Mouse (Mus musculus) subcutaneous adipose tissue, adult 2 months (tissue): ENCODE results near the gene Ccdc40. TPM values are rescaled to one million over a fixed set of nuclear protein-coding genes. Genes with fewer than 3 reads are reported as not detected.

Experiments used
- polyA plus RNA-seq: library from polyadenylated mRNA; depleted of rRNA; stranded (reverse); fragments of >200 nt; gene quantifications from 2 replicates; pipeline ENCODE4 v1.2.3, GENCODE M21; 2012; ENCODE audit warnings: low replicate concordance; rRNA removed

Gene Ccdc40
- polyA plus RNA-seq, result 0.20 and 1.8 TPM in 2 replicates

DNA sequence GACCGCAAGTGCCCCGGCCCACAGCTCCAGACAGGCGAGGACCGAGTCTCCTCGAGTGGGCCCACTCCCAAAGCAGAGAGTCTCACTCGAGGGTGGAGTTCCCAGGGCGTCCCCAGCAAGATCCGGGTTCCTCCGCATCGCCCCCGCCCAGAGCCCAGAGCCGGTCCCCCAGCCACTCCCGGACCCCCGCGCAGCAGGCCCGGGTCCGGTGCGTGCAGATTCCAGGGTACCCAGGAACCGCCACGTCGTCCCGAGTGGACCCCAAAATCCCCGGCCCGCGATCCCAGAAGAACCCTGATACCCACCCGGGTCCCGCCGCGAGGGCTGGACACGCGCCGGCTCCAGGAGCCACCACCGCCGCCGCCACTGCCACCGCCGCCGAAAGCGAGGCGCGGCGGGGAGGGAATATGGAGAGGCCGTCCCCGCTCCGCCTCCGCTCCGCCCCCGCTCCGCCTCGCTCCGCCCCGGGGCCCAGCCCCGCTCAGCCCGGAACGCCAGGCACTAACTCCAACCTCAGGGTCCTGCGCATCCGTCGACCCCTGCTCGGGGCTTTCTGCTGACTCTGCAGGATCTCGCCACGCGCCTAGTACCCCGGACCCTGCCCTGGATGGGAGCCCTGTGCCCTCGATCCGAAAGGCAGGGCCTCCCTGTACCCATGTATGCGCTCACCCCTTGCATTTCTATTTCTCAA, at the start of gene Ccdc40, which contains the start of gene Tbc1d16:
Ccdc40 (plus strand) TSS at position 482 of the 691 bp plus-strand sequence.
Tbc1d16 (minus strand) TSS at position 409 of the 691 bp plus-strand sequence.

DNA sequence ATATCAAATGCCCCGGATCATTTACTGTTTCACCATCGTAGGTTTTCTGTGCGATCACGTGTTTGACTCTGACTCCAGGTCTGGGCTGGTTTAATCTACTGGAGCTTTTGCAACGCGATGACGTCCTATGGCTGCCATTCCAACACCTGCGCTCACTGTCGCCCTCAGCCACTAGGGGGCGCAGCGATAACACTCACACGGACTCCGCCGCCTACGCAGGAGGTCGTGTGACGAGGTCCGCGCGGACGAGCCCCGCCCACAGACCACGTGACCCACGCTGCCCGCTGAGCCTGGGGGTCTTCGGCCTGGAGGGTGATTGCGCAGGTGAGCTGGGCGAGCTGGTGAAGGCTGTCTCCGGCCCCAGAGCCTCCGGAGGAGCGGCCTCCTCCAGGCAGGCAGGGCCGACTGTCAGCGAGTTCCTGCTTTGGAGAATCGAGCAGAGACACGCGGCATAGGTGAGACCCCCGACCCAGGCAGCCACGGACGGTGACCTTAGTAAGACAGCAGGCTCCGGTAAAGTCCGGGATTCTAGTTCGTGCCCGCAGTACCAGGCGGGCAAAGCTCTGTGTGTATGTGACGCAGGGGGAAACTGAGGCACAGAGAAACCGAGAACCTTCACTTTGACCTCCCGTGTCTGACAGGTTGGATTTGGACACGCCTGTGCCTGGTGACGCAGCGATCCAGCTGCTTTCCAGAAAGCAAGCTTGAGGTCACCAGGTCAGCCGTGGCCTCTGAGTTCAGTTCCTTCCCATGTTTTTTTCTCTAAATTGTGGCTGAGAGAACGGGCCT, 39.6 kb downstream of the Ccdc40 start, which contains the start of gene Gaa:
Gaa (plus strand) TSS at position 120 of the 789 bp plus-strand sequence.

DNA sequence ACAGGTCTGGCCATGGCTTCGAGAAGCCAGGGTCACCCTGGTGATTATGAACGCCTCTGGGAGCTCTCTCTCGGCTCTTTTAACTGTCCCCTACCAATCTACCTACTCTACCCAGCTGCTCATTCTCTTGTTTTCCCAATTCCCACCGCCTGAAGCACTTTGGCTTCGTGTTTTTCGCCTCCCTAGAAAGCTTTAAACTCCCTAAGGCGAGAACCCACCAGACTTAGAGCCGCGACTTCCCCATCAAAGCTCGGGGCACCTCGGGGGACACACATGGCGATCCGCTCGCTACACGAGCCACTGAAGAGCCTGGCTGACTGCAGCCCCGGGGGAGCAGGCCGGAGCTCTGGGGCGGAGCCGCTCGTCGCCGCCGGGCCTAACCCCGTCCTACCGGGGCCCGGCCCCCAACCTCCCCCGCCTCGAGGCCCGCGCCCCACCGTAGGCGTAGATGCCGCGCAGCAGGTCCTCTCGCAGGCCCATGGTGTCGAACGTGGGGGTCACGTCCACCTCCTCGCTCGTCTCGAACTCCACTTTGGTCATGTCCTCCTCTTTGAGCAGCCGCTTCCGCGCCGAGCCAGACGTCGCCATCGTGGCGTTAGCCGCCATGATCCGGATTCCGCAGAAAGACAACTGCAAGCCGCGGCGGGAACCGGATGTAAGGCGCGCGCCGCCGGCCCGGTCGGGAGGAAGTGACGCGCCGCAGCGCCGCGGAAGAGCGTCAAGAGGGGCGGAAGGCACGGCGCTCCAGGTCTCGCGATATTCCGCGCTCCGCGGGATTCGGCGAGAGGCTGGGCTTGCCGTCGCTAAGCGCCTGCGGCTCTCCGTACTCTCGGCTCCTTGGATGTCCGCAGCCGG, 71.2 kb downstream of the Ccdc40 start, which contains the start of gene Eif4a3:
Eif4a3 (minus strand) TSS at position 699 of the 855 bp plus-strand sequence.

DNA sequence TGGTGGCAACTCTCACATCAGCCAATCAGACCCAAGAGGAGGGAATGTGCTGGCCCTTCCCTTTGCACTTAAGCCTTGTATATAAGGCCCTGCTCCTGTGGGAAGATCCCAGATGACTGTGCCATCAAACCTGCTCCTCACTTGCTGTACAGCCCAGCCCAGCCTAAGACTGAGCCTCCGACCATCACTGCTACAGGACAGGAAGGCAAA, 79.2 kb downstream of the Ccdc40 start, which contains the start of gene Card14:
Card14 (plus strand) TSS at position 111 of the 210 bp plus-strand sequence.

Other genes with a start within 250 kb of the Ccdc40 start
- not detected in 2 replicates for gene Enpp7, start 240.4 kb upstream of the Ccdc40 start, polyA plus RNA-seq
- 3.0 and 8.5 TPM in 2 replicates for gene Cbx2, start 205.6 kb upstream of the Ccdc40 start, polyA plus RNA-seq
- 5.0 and 7.1 TPM in 2 replicates for gene Cbx8, start 187.6 kb upstream of the Ccdc40 start, polyA plus RNA-seq
- 12.5 and 16.2 TPM in 2 replicates for gene Cbx4, start 142.4 kb upstream of the Ccdc40 start, polyA plus RNA-seq
- gene Tbc1d16, start 73 bp upstream of the Ccdc40 start, polyA plus RNA-seq, result 11.2 and 26.1 TPM in 2 replicates
- 180 and 243 TPM in 2 replicates for gene Gaa, start 39.3 kb downstream of the Ccdc40 start, polyA plus RNA-seq
- gene Eif4a3, start 71.5 kb downstream of the Ccdc40 start, polyA plus RNA-seq, result 83.2 and 127 TPM in 2 replicates
- gene Card14, start 79.2 kb downstream of the Ccdc40 start, polyA plus RNA-seq, result 0.27 and 0.53 TPM in 2 replicates
- gene Sgsh, start 127.0 kb downstream of the Ccdc40 start, polyA plus RNA-seq, result 34.0 and 43.9 TPM in 2 replicates
- 21.1 and 27.0 TPM in 2 replicates for gene Slc26a11, start 127.0 kb downstream of the Ccdc40 start, polyA plus RNA-seq
- gene Rnf213, start 164.5 kb downstream of the Ccdc40 start, polyA plus RNA-seq, result 33.5 and 46.4 TPM in 2 replicates